Mouse (Mus musculus): ENCODE data around the gene F2rl2. TPM values are rescaled to one million over a fixed set of nuclear protein-coding genes. Genes with fewer than 3 reads are reported as not detected.

The F2rl2 gene
- total RNA-seq (2021), result under 1 TPM; 0.56 to 0.59 TPM
- long read RNA-seq, result 0 reads

- peak in 1 of 2 experiments; percentile 21 for DNase-seq (ENCODE audit: low spot score in 2 of 2)
Observed at GRCm38 (mm10) chr13:95696654-95697163, at the start of gene F2rl2. Gene F2rl2 (plus strand): TSS chr13:95696853.

GRCm38 (mm10) chr13:95647248-95647647 is 49.4 kb upstream of the F2rl2 start:
- DNase-seq (ENCODE audit: low spot score in 2 of 2), result no peak

- no peak for DNase-seq (ENCODE audit: low spot score in 2 of 2)
Observed at GRCm38 (mm10) chr13:95649941-95650340, 46.7 kb upstream of the F2rl2 start.

GRCm38 (mm10) chr13:95651870-95652668 is 44.6 kb upstream of the F2rl2 start:
- no peak for DNase-seq (ENCODE audit: low spot score in 2 of 2)

- no peak for DNase-seq (ENCODE audit: low spot score in 2 of 2)
Observed at GRCm38 (mm10) chr13:95653696-95654095, 43.0 kb upstream of the F2rl2 start.

GRCm38 (mm10) chr13:95655284-95655683 is 41.4 kb upstream of the F2rl2 start:
- no peak for DNase-seq (ENCODE audit: low spot score in 2 of 2)

DNA sequence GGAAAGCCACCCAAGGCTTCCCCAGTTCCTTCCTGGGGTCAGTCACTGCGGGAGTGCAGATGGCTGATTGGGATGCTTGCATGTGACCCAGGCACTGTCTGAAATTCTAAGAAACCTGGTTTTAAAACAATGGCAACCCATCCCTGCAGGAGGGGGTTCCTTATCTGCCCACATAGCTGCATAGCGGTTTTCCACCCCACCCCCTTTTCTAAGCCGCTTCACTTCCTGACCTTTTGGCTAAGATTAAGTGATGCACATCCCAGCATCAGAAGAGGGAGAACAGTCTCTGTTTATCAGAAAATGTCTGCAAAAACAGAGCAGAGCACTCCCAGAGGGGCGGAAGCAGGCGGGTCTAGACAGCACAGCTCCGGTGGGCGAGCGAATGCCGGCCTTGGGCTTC is 39.5 kb upstream of the F2rl2 start:
- DNase-seq (ENCODE audit: low spot score in 2 of 2), result no peak

DNA sequence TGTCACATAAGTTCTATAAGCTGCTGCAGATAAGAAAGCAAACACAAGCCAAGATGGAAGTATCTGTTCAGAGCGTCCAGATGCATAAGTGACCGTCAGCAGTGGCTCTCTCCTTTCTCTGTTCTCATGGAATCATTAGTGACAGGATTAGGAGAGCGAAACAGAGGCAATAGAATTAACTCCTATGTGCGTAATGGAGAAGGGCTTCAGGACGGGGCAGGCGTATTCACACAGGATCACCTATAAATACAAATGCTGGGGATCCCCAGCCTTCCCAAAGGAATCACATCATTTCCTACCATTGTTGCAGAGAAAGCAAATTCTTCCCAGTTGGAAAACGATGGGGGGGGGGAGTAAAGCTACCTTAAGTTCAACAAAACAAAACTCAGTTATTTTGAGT is 37.2 kb upstream of the F2rl2 start:
- no peak for DNase-seq (ENCODE audit: low spot score in 2 of 2)

GRCm38 (mm10) chr13:95663834-95664233 is 32.8 kb upstream of the F2rl2 start:
- DNase-seq (ENCODE audit: low spot score in 2 of 2), result no peak

DNA sequence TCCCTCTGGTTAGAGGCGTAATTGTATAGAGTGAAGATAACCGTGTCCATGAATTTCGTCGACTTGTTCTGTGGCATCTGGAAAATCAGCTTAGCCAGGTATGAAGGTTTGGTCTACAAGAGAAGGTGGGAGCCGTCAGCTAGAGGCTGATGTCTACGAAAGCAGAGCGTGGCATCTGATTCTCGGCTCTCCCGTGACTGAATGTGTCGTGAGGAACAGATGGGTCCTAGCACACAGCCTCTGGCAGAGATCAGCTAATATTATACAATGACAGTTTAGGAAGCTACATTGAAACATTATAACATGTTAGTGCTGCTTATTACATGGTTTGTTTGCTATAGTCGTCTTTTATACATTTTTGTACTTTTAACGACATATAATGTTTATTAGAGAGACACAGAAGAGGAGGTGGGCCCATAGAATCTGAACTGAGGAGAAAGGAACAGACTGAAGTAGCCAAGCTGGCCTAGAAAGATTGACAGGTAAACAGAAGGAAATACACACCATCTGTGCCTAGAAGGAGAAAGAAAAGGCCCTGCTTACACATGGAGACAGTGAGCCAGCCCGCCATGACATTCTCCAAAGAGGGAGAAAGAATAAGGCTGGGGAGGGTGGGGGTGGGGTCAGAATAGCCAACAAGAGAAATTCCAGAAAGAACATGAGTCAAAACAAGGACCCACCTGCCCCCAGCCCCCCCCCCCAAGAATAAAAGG is 30.9 kb upstream of the F2rl2 start:
- peak in 1 of 2 experiments; percentile 17 for DNase-seq (ENCODE audit: low spot score in 2 of 2)

- DNase-seq (ENCODE audit: low spot score in 2 of 2), result no peak
Observed at GRCm38 (mm10) chr13:95667260-95667659, 29.4 kb upstream of the F2rl2 start.

GRCm38 (mm10) chr13:95670534-95670933 is 26.1 kb upstream of the F2rl2 start:
- no peak for DNase-seq (ENCODE audit: low spot score in 2 of 2)

GRCm38 (mm10) chr13:95671108-95671897 is 25.4 kb upstream of the F2rl2 start:
- DNase-seq (ENCODE audit: low spot score in 2 of 2), result no peak

DNA sequence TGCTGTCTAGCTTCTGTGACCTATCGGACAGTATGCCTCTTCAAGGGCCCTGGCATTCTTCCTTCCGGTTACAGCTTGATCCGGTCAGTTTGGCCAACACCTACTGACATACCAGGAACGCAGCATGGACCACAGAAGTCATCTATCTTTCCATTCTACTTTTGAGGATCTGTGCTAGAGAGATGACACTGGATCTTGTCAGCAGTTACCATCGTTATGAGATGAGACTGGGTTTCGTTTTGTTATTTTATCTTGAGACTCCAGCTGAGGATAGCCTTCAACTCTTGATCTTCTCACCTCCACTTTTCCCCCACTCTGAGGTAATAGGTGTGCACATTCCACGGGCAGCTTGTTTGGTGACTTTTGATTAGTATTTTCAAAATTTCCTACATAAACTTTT is 24.3 kb upstream of the F2rl2 start:
- no peak for DNase-seq (ENCODE audit: low spot score in 2 of 2)

DNA sequence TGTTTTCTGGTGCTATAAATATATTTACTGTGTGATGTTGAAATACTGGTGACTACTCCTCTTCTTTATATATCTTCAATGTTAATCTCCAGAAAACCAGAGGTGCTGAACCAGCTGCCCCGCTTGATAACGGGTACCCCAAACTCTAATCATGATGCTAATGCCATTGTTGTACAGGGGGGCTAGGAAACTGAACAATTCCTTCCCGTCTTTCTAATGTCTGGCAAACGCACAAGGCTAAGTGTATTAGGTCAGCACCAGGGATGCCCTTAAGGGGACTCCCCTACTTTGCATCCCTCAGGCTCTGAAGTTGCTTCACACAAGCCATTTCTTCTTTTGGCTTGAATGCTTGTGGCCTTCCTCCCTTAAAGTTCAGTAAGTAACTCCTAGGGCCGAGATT is 17.6 kb upstream of the F2rl2 start:
- no peak for DNase-seq (ENCODE audit: low spot score in 2 of 2)

GRCm38 (mm10) chr13:95679491-95679941 is 17.1 kb upstream of the F2rl2 start:
- no peak for DNase-seq (ENCODE audit: low spot score in 2 of 2)

- no peak for DNase-seq (ENCODE audit: low spot score in 2 of 2)
Observed at GRCm38 (mm10) chr13:95684656-95685244, 11.9 kb upstream of the F2rl2 start.

DNA sequence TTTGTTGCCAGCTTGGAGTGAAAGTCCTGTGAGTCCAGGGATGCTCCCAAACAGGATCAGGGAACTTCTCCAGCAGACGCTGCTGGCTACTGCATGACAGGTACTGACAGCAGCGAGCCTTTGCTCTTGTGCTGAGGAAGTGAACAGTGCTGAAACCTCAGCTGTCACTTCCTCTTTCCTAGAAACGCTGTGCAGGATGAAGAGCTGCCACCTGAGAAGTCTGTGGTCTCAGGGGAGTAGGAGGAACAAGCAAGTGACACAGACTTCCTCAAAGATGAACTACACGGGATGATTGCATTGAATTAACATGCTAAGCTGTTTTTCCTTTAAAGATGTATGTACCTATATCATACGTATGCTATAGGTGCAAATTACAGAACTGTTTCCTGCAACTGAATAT is 10.9 kb upstream of the F2rl2 start:
- DNase-seq (ENCODE audit: low spot score in 2 of 2), result no peak

GRCm38 (mm10) chr13:95688576-95688975 is 8.1 kb upstream of the F2rl2 start:
- DNase-seq (ENCODE audit: low spot score in 2 of 2), result no peak

DNA sequence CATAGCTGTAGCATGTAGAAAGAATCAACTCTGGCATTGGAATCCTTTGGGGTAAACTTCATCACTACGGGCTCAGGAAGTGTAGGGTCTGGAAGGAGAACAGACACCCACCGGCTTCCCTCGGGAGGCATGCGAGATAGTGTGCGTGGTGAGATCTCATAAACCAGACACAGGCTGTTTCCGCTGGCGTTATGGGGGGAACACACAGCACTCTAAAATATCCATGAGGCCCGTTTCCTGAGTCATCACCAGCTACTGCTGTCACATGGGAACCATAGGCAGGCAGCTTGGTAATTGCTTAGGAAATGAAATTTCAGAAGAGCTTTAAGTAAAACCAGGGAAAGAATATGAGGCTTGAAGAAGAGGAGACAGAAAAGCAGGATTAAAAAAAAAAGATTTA is 4.5 kb upstream of the F2rl2 start:
- no peak for DNase-seq (ENCODE audit: low spot score in 2 of 2)

DNA sequence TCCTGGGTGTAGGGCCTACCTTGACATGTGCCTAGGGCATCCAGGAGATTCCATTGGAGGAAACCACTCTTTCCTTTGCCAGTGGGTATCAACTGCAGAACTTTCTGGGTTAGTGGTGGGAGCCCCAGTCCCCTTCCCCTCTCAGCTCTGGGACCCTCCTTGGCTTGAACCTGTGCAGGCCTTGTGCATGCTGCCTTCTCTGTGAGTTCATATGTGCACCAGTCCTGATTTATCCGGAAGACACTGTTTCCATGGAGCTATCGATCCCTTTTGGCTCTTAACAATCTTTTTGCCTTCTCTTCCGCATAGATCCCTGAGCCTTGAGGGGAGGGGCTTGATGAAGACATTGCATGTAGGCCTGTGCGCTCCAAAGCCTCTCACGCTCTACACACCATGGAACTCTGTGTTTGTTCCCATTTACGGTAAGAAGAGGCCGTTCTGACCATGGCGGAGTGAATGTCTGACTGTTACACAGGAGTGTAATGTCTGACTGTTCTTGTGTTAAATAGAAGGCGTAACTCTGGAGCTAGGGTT is 466 bp upstream of the F2rl2 start:
- no peak for DNase-seq (ENCODE audit: low spot score in 2 of 2)
